Mouse (Mus musculus): ENCODE measurements at regions not wholly inside any gene's neighbourhood (a gene's known extent, or its start where the extent isn't known, plus 50 kb on each side); places are given as distances from the start of the nearest gene placed in this dataset.

GRCm38 (mm10) chr14:80237552-80237951 lies 253.7 kb downstream of the Olfm4 start:
- no peak for ATAC-seq (ENCODE audit: insufficient number of reproducible peaks, low FRiP score, low TSS enrichment)

- ATAC-seq (ENCODE audit: insufficient number of reproducible peaks, low FRiP score, low TSS enrichment), result peak; percentile 59; the same call in 1 of the 2 replicates
Observed at GRCm38 (mm10) chr14:80244640-80245302, 260.9 kb downstream of the Olfm4 start.

- peak; percentile 78 for ATAC-seq (ENCODE audit: insufficient number of reproducible peaks, low FRiP score, low TSS enrichment)
Observed at GRCm38 (mm10) chr14:80247575-80247974, 263.7 kb downstream of the Olfm4 start.

- ATAC-seq (ENCODE audit: insufficient number of reproducible peaks, low FRiP score, low TSS enrichment), result no peak
Observed at GRCm38 (mm10) chr14:80249882-80250281, 266.0 kb downstream of the Olfm4 start.

- 0 out of 2 replicates have a peak, but pooled peaks have one; percentile 37 for ATAC-seq (ENCODE audit: insufficient number of reproducible peaks, low FRiP score, low TSS enrichment)
Observed at GRCm38 (mm10) chr14:80257086-80257485, 273.2 kb downstream of the Olfm4 start.

- no peak; the same call in 1 of the 2 replicates for ATAC-seq (ENCODE audit: insufficient number of reproducible peaks, low FRiP score, low TSS enrichment)
Observed at GRCm38 (mm10) chr14:80263173-80263572, 279.3 kb downstream of the Olfm4 start.

- no peak for ATAC-seq (ENCODE audit: insufficient number of reproducible peaks, low FRiP score, low TSS enrichment)
Observed at GRCm38 (mm10) chr14:80265081-80265480, 281.2 kb downstream of the Olfm4 start.

- ATAC-seq (ENCODE audit: insufficient number of reproducible peaks, low FRiP score, low TSS enrichment), result 0 out of 2 replicates have a peak, but pooled peaks have one; percentile 58
Observed at GRCm38 (mm10) chr14:80269179-80269951, 285.5 kb downstream of the Olfm4 start.

- peak; percentile 27; the same call in 1 of the 2 replicates for ATAC-seq (ENCODE audit: insufficient number of reproducible peaks, low FRiP score, low TSS enrichment)
Observed at GRCm38 (mm10) chr14:80270063-80270462, 286.2 kb downstream of the Olfm4 start.

- no peak for ATAC-seq (ENCODE audit: insufficient number of reproducible peaks, low FRiP score, low TSS enrichment)
Observed at GRCm38 (mm10) chr14:80280188-80280587, 296.3 kb downstream of the Olfm4 start.

- no peak for ATAC-seq (ENCODE audit: insufficient number of reproducible peaks, low FRiP score, low TSS enrichment)
Observed at GRCm38 (mm10) chr14:80283726-80284125, 299.8 kb downstream of the Olfm4 start.

GRCm38 (mm10) chr14:80291360-80291759 lies 307.5 kb downstream of the Olfm4 start:
- no peak for ATAC-seq (ENCODE audit: insufficient number of reproducible peaks, low FRiP score, low TSS enrichment)

GRCm38 (mm10) chr14:80293378-80293777 lies 309.5 kb downstream of the Olfm4 start:
- ATAC-seq (ENCODE audit: insufficient number of reproducible peaks, low FRiP score, low TSS enrichment), result no peak

GRCm38 (mm10) chr14:80329651-80330050 lies 345.8 kb downstream of the Olfm4 start:
- no peak for ATAC-seq (ENCODE audit: insufficient number of reproducible peaks, low FRiP score, low TSS enrichment)

GRCm38 (mm10) chr14:80362024-80362622 lies 378.2 kb downstream of the Olfm4 start:
- ATAC-seq (ENCODE audit: insufficient number of reproducible peaks, low FRiP score, low TSS enrichment), result no peak

GRCm38 (mm10) chr14:80369448-80370153 lies 385.7 kb downstream of the Olfm4 start:
- ATAC-seq (ENCODE audit: insufficient number of reproducible peaks, low FRiP score, low TSS enrichment), result no peak

- no peak for ATAC-seq (ENCODE audit: insufficient number of reproducible peaks, low FRiP score, low TSS enrichment)
Observed at GRCm38 (mm10) chr14:80374290-80374689, 390.4 kb downstream of the Olfm4 start.

GRCm38 (mm10) chr14:80377064-80377463 lies 393.2 kb downstream of the Olfm4 start:
- ATAC-seq (ENCODE audit: insufficient number of reproducible peaks, low FRiP score, low TSS enrichment), result no peak

GRCm38 (mm10) chr14:80391418-80391817 lies 407.5 kb downstream of the Olfm4 start:
- ATAC-seq (ENCODE audit: insufficient number of reproducible peaks, low FRiP score, low TSS enrichment), result no peak

GRCm38 (mm10) chr14:80408317-80408716 lies 424.4 kb downstream of the Olfm4 start:
- ATAC-seq (ENCODE audit: insufficient number of reproducible peaks, low FRiP score, low TSS enrichment), result no peak
